Mouse (Mus musculus): ENCODE measurements at regions not wholly inside any gene's neighbourhood (a gene's known extent, or its start where the extent isn't known, plus 50 kb on each side); places are given as distances from the start of the nearest gene placed in this dataset.
"Not testable (repeated sequence)": the region's sequence is repeated elsewhere in the genome, so short reads cannot be mapped to it uniquely, and the experiment has no call there.

GRCm38 (mm10) chr14:53597287-53597686 lies 656.6 kb downstream of the Dad1 start:
- DNase-seq (ENCODE audit: low spot score): not testable (repeated sequence)

- not testable (repeated sequence) for DNase-seq (ENCODE audit: low spot score)
These were observed 663.3 kb downstream of the Dad1 start for GRCm38 (mm10) chr14:53590601-53591000.

GRCm38 (mm10) chr14:53582528-53582927 lies 671.4 kb downstream of the Dad1 start:
- DNase-seq (ENCODE audit: low spot score): not testable (repeated sequence)

- DNase-seq (ENCODE audit: low spot score): not testable (repeated sequence)
These were observed 672.2 kb downstream of the Dad1 start for GRCm38 (mm10) chr14:53581734-53582133.

- DNase-seq (ENCODE audit: low spot score): not testable (repeated sequence)
These were observed 677.0 kb downstream of the Dad1 start for GRCm38 (mm10) chr14:53576927-53577326.

- not testable (repeated sequence) for DNase-seq (ENCODE audit: low spot score)
These were observed 681.2 kb downstream of the Dad1 start for GRCm38 (mm10) chr14:53572701-53573100.

GRCm38 (mm10) chr14:53562606-53563005 lies 691.3 kb downstream of the Dad1 start:
- DNase-seq (ENCODE audit: low spot score): no peak

- DNase-seq (ENCODE audit: low spot score): not testable (repeated sequence)
These were observed 693.8 kb downstream of the Dad1 start for GRCm38 (mm10) chr14:53560146-53560545.

- DNase-seq (ENCODE audit: low spot score): not testable (repeated sequence)
These were observed 694.5 kb downstream of the Dad1 start for GRCm38 (mm10) chr14:53559386-53559920.

- no peak for DNase-seq (ENCODE audit: low spot score)
These were observed 700.1 kb downstream of the Dad1 start for GRCm38 (mm10) chr14:53553771-53554170.

- not testable (repeated sequence) for DNase-seq (ENCODE audit: low spot score)
These were observed 706.5 kb downstream of the Dad1 start for GRCm38 (mm10) chr14:53547365-53547764.

GRCm38 (mm10) chr14:53545351-53545750 lies 708.6 kb downstream of the Dad1 start:
- no peak for DNase-seq (ENCODE audit: low spot score)

- DNase-seq (ENCODE audit: low spot score): not testable (repeated sequence)
These were observed 712.3 kb downstream of the Dad1 start for GRCm38 (mm10) chr14:53541640-53542039.

GRCm38 (mm10) chr14:53537895-53538294 lies 716.0 kb downstream of the Dad1 start:
- not testable (repeated sequence) for DNase-seq (ENCODE audit: low spot score)

- DNase-seq (ENCODE audit: low spot score): not testable (repeated sequence)
These were observed 730.5 kb downstream of the Dad1 start for GRCm38 (mm10) chr14:53523430-53523829.

- DNase-seq (ENCODE audit: low spot score): not testable (repeated sequence)
These were observed 735.0 kb downstream of the Dad1 start for GRCm38 (mm10) chr14:53518954-53519353.

GRCm38 (mm10) chr14:53516623-53517238 lies 737.2 kb downstream of the Dad1 start:
- DNase-seq (ENCODE audit: low spot score): not testable (repeated sequence)

- not testable (repeated sequence) for DNase-seq (ENCODE audit: low spot score)
These were observed 748.5 kb downstream of the Dad1 start for GRCm38 (mm10) chr14:53505389-53505788.

- not testable (repeated sequence) for DNase-seq (ENCODE audit: low spot score)
These were observed 765.5 kb downstream of the Dad1 start for GRCm38 (mm10) chr14:53488383-53488782.

GRCm38 (mm10) chr14:53487611-53488010 lies 766.3 kb downstream of the Dad1 start:
- not testable (repeated sequence) for DNase-seq (ENCODE audit: low spot score)

- DNase-seq (ENCODE audit: low spot score): not testable (repeated sequence)
These were observed 779.7 kb downstream of the Dad1 start for GRCm38 (mm10) chr14:53474170-53474569.

- DNase-seq (ENCODE audit: low spot score): not testable (repeated sequence)
These were observed 793.1 kb downstream of the Dad1 start for GRCm38 (mm10) chr14:53460790-53461189.

- no peak for DNase-seq (ENCODE audit: low spot score)
These were observed 799.9 kb downstream of the Dad1 start for GRCm38 (mm10) chr14:53454001-53454400.

Data from urinary bladder, adult 2 months (tissue).